Mouse (Mus musculus): ENCODE measurements around the gene Tmem236. TPM values are rescaled to one million over a fixed set of nuclear protein-coding genes. Genes with fewer than 3 reads are reported as not detected.
A peak's percentile ranks its signal among the peaks of the same experiment; 100 is the strongest.

The Tmem236 gene
- polyA plus RNA-seq, 1 experiment from 2014 or later: 0.20 TPM

DNA sequence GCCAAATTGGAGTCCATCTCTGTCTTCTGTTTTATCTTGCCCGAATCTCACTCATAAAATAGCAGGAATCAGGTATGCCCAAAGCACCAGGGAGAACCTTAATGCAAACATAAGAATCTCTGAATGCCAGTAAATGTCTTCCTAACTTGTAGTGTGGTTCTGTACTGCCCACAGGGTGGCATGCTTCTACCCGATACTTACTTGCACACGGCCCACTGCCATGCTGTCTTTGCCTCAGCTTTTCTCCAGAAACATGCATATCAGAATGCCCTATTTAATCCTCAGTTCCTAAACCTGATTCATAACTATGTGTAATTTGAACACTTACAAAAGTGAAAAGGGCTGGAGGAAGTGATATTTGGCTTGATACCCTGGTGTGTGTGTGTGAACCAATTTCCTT, 77.6 kb downstream of the Tmem236 start:
- Histone ChIP-seq H3K4me1 (ENCODE audit: control insufficient read depth, insufficient read depth, low read length) (no peaks in the 10 kb centered on the region), H3K4me2 (ENCODE audit: low read depth, low read length) (no peak overlapping the region), H3K4me3 (ENCODE audit: low read length) (no peak overlapping the region), H3K9ac (ENCODE audit: low read length) (no peak overlapping the region), H3K9me3 (replicated peaks; ENCODE audit: control insufficient read depth, low read length) (no peaks in the 10 kb centered on the region), H3K36me3 (ENCODE audit: control insufficient read depth, insufficient read depth) (no peaks in the 10 kb centered on the region), H3K27me3 (ENCODE audit: control insufficient read depth, insufficient read depth, low read length) (no peaks in the 10 kb centered on the region), H3K27ac (ENCODE audit: low read length) (no peak overlapping the region)
- 82% methylated on average over 3 of the region's 3 CpGs for WGBS
- ATAC-seq (replicated peaks; ENCODE audit: extremely low read depth, insufficient read depth, low FRiP score): no peak

DNA sequence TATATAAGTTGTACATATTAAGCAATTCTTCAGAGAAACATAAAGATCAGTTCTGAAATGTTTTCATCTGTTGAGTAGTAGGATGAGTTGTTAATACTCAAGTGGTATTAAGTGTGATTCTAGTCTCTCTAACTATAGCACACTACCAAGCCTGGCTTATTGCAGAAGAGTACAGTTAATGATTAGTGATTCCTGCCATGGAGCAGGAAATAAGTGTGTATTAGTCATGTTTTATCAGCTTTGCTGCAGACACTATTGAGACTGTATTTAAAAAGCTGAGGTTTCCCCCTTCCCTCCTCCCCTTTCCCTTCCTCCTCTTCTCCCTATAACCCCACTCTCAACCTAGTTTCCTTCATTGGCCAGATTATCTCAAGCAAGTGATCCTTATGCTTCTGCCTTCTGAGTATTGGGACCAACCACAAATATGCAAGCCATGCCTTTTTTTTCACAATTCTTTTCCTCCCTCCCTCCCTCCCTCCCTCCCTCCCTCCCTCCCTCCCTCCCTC, 84.1 kb downstream of the Tmem236 start:
- H3K36me3 ChIP-seq (ENCODE audit: control insufficient read depth, insufficient read depth): no peaks in the 10 kb centered on the region
- no peaks in the 10 kb centered on the region for H3K9me3 ChIP-seq (replicated peaks; ENCODE audit: control insufficient read depth, low read length)
- no peak overlapping the region for H3K27ac ChIP-seq (ENCODE audit: low read length)
- no peaks in the 10 kb centered on the region for H3K27me3 ChIP-seq (ENCODE audit: control insufficient read depth, insufficient read depth, low read length)
- H3K9ac ChIP-seq (ENCODE audit: low read length): no peak overlapping the region
- ATAC-seq (replicated peaks; ENCODE audit: extremely low read depth, insufficient read depth, low FRiP score): no peak
- H3K4me2 ChIP-seq (ENCODE audit: low read depth, low read length): no peak overlapping the region
- H3K4me1 ChIP-seq (ENCODE audit: control insufficient read depth, insufficient read depth, low read length): no peaks in the 10 kb centered on the region
- H3K4me3 ChIP-seq (ENCODE audit: low read length): no peak overlapping the region

DNA sequence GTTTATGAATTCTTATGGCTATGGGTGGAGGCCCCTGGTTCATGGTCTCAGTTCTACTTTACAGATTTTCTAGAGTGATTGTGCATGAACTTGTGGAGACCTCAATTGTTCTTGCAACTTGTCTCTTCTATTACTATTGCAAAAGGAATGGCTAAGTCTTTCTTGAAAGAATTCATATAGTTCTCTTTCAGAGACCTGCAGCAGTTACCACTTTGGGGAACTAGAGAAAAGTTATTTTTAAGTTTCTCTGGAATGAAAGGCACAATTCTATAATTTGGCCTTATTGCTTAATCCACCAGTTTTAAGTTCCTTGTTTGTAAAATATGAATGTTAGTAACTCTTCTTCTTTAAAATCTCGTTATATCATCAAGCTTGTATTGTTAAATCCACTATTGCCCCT, 87.8 kb downstream of the Tmem236 start:
- no peak for ATAC-seq (replicated peaks; ENCODE audit: extremely low read depth, insufficient read depth, low FRiP score)
- H3K9ac ChIP-seq (ENCODE audit: low read length): no peak overlapping the region
- no peaks in the 10 kb centered on the region for H3K4me1 ChIP-seq (ENCODE audit: control insufficient read depth, insufficient read depth, low read length)
- no peak overlapping the region for H3K27ac ChIP-seq (ENCODE audit: low read length)
- no peaks in the 10 kb centered on the region for H3K9me3 ChIP-seq (replicated peaks; ENCODE audit: control insufficient read depth, low read length)
- no peak overlapping the region for H3K4me2 ChIP-seq (ENCODE audit: low read depth, low read length)
- H3K36me3 ChIP-seq (ENCODE audit: control insufficient read depth, insufficient read depth): no peaks in the 10 kb centered on the region
- 74% methylated on average over 1 of the region's 1 CpGs for WGBS
- H3K27me3 ChIP-seq (ENCODE audit: control insufficient read depth, insufficient read depth, low read length): no peaks in the 10 kb centered on the region
- no peak overlapping the region for H3K4me3 ChIP-seq (ENCODE audit: low read length)

DNA sequence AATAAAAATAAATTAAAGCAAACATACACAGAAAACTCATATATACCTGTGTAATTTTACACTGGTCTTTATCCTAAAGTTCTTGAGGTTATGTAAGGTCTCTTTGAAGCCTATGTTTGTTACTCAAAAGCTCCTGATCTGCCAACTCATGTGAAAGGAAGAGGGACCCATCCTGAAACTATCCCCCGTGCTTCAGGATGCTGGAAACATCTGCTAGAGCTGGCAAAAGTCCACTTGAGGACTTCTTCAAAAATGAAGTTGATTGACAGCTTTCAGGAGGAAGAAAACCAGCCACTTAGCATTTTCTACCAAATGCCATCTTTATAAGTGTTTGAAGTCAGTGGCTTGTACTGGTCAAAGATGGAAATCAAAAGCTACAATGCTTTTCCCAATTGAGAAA, 94.8 kb downstream of the Tmem236 start:
- 56% methylated on average over 1 of the region's 1 CpGs for WGBS
- H3K27me3 ChIP-seq (ENCODE audit: control insufficient read depth, insufficient read depth, low read length): no peaks in the 10 kb centered on the region
- no peak for ATAC-seq (replicated peaks; ENCODE audit: extremely low read depth, insufficient read depth, low FRiP score)
- no peak overlapping the region for H3K9ac ChIP-seq (ENCODE audit: low read length)
- no peak overlapping the region for H3K4me3 ChIP-seq (ENCODE audit: low read length)
- H3K9me3 ChIP-seq (replicated peaks; ENCODE audit: control insufficient read depth, low read length): no peaks in the 10 kb centered on the region
- no peak overlapping the region for H3K4me2 ChIP-seq (ENCODE audit: low read depth, low read length)
- no peak overlapping the region for H3K27ac ChIP-seq (ENCODE audit: low read length)
- H3K36me3 ChIP-seq (ENCODE audit: control insufficient read depth, insufficient read depth): no peaks in the 10 kb centered on the region
- H3K4me1 ChIP-seq (ENCODE audit: control insufficient read depth, insufficient read depth, low read length): no peaks in the 10 kb centered on the region

MicroRNA genes within 50 kb of the gene (microRNA counts, 519-probe panel; counts per million panel counts)
- 1,779 counts per million, percentile 12 among the panel's probes with 10 or more counts for microRNA mmu-miR-511

Small RNAs within 50 kb of the gene (microRNA-seq; reads per million reads assigned to microRNA genes)
- 2.9 reads per million, percentile 10 among the genes with 10 or more reads in this experiment for gene Mir511

Other genes with a start within 250 kb of the Tmem236 start
- gene Hacd1, start 118.4 kb upstream of the Tmem236 start, polyA plus RNA-seq (2015; fragmentation: Nextera tagmentation; extraction: Ambion mirVana): 242 and 249 TPM in 2 replicates
- 51.9 and 56.9 TPM in 2 replicates for gene Stam, start 100.4 kb upstream of the Tmem236 start, polyA plus RNA-seq (2015; fragmentation: Nextera tagmentation; extraction: Ambion mirVana)
- 4.1 and 4.9 TPM in 2 replicates for gene Mrc1, start 54.9 kb downstream of the Tmem236 start, polyA plus RNA-seq (2015; fragmentation: Nextera tagmentation; extraction: Ambion mirVana)
- not detected in 2 replicates for gene Slc39a12, start 213.8 kb downstream of the Tmem236 start, polyA plus RNA-seq (2015; fragmentation: Nextera tagmentation; extraction: Ambion mirVana)